Mouse (Mus musculus) left cerebral cortex, postnatal 36 days (tissue): ENCODE data around the gene Camkmt. TPM values are rescaled to one million over a fixed set of nuclear protein-coding genes. Genes with fewer than 3 reads are reported as not detected.

ENCODE experiments used
- DNase-seq, 2 experiments: peaks; one replicate each; pipeline ENCODE4 v3.0.0; 2021 to 2022; ENCODE audit warnings: low spot score in 2 of 2, mixed read lengths in 1 of 2
- intact Hi-C: fragments of 180-260 bp; cut with DNase I; formaldehyde crosslinking; loops from one replicate; pipeline ENCODE4 v1.15.1; 2025
- total RNA-seq, 2 experiments: library from RNA; stranded (reverse); gene quantifications; 2 replicates each; pipeline ENCODE4 v1.2.3; 2021

The Camkmt gene
- total RNA-seq, result 1 to 10 TPM; 9.5 to 10.0 TPM

DNA sequence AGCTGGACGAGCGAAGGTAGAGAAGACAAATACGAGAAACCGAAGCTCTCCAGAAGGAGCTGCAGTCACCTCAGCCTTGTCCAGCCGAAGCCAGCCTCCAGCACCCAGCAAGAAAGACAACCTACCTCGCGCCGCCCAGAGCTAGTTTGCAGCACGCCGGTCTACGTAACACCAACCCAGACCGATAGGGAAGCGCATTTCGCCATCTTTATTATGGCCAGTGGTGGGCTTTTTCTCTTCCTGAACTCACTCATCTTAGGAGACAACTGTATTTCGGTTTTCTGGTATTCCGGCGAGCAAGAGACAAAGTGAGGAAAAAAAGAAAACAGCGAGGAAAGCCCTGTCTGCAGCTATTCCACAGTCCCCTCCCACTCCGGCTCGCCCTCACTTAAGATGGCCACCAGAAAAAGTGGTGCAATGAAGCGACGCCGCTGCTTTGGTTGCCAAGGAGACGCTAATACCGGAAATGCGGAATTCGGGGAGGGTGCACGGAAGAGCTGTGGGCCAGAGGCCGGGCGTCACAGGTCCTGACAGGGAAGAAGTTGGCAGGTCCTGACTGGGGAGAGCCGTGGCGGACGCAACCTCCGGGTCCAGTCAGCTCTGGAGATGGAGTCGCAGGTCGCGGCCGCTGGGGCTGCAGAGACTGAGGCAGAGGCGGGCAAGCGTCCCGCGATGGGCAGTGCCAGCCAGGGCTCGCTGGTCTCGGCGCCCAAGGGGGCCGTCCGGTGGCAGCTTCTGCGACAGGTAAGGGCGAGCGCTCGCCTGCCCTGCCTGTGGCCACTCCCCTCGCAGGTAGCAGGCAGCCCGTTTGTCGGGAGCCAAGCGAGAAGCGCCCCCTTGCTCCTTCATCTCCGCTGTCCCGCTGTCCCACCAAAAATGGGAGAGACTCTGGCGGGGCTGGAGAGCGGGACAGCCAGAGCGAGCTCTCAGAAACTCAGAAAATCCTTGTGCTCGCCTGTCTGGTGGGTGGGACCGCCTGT lies at the start of gene Camkmt, which contains the start of gene Prepl:
TSS of gene Camkmt (plus strand) at position 433 of the 980 bp plus-strand sequence.
TSS of gene Prepl (minus strand) at position 122 of the 980 bp plus-strand sequence.
- intact Hi-C loops, result loop anchor here (2.0 kb wide), 1 partner anchor 132 kb away; no protein-coding TSS in a partner anchor
- peak; percentile 94 to 95 for DNase-seq

DNA sequence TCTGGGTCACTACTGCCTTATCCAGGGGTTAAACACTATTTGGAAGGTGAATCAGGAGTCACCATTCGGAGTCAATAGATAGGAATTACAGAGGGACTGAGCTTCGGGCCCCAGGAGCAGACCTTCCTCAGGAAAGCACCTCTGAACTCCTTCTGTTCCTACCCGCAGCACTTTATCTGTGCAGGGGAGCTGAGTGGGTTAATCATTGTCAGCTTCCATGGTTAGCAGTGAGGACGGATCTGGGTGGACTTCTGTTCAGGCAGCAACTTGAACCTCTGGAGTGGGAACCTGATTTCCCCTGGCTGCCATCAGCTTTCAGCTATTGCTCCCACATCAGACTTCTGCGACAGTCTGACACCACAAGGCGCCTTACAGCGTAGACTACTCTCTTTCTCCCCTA lies 49.4 kb upstream of the Camkmt start:
- intact Hi-C loops, result no loop called here
- DNase-seq, result no peak

DNA sequence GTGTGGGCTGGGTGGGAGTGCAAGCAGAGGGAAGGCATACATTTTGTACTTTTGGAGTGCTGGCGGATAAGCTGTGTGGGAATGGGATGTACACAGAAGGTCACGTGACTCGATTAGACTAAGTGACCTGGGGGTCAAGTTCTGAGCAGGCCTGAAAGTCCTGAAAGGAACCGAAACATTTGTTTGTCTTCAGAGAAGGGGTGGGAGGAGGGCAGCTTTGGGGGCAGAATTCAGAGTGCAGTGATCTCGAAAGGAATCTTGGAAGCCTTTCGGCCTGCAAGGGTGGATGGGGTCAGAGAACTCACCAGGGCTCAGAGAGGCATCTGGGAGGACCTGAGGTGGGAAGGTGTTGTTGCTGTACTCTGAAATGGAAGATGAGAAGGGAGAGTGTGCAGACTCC lies 47.9 kb upstream of the Camkmt start:
- intact Hi-C loops, result no loop called here
- no peak for DNase-seq

DNA sequence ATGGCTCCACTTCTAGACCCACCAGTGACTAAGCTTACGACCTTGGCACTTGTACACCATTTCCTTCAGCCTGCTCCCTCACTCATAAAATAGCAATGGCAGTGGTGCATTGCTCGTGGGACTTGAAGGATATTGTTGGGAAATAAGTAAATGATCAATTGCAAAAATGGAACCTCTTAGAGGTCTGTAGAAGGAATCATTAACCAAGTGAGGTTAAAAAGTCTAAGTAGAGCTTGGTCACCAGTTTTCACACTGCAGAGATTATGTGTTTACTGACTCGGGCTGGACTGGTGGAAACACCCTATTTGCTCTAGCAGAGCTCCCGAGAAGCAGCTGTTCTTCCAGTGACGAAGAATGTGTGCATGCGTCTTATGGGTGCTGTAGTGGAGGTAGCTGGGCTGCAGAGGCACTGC lies 46.9 kb upstream of the Camkmt start:
- intact Hi-C loops, result no loop called here
- DNase-seq, result no peak

DNA sequence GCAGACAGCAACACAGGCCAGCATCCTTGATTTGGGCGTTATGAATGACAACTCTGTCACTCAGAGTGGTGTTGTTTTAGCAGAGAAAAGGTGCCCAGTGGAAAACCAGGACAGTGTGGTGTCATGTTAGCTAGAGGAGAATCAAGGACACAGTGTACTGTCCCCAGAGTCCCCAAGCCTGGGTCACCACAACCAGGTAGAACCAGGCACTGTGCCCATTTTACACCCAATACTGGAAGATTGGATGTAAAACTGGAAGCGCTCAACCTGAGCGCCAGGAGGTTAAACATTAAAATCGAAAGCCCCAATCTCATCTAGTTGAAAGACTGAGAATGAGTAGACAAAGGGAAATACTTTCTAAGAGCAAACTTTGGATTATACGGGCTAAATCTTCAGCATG lies 45.9 kb upstream of the Camkmt start:
- DNase-seq, result no peak
- intact Hi-C loops, result no loop called here

DNA sequence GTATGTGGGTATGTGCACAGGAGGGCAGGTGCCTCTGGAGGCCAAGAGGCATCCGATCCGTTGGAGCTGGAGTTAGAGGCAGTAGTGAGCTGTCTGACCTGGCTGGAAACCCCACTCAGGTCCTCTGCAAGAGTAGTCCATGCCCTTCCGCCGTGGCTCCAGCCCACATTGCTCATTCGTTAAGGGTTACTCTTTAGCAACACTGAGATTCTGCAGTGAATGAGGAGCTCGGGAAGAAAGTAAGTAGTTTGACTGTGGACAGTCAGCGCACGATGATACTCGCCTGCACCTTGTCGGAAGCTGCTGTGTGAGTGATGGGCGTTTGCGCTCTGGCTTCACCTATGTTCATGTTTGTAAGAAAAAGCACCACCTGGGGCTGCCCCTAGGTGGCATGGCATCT lies 45.2 kb upstream of the Camkmt start:
- DNase-seq, result no peak
- intact Hi-C loops, result no loop called here

DNA sequence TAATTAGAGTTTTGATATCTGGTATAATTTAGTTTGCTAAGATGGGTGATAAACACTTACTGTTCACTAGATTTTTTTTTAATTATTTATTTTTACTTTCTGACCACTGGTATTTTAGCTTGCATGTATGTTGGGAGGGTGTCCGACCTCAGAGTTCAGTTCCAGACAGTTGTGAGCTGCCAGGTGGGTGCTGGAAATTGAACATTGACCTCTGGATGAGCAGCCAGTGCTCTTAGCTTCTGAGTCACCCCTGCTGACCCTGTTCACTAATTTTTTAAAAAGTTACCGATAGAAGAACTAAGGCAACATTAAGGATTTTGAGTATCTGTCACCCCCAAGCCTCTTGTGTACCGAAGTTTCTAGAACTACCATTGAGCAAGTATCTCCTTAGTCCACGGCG lies 42.0 kb upstream of the Camkmt start:
- intact Hi-C loops, result no loop called here
- DNase-seq, result no peak

DNA sequence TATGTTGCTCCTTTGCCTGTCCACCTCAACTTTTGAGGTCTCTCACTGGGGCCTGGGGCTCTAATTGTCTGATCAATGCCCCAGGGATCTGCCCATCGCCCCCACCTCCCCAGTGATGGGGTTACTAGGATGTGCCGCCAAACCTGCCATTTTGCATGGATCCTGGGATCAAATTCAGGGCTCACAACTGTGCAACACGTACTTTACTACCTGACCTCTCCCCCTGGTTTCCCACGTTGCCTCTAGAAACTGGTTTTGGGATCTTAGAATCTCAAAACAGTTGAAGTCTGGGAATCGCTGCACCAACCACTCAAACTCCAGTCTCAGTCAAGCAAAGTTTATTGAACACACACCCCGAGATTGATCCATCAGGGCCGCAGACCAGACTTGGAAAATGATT lies 32.1 kb upstream of the Camkmt start:
- intact Hi-C loops, result no loop called here
- no peak for DNase-seq

DNA sequence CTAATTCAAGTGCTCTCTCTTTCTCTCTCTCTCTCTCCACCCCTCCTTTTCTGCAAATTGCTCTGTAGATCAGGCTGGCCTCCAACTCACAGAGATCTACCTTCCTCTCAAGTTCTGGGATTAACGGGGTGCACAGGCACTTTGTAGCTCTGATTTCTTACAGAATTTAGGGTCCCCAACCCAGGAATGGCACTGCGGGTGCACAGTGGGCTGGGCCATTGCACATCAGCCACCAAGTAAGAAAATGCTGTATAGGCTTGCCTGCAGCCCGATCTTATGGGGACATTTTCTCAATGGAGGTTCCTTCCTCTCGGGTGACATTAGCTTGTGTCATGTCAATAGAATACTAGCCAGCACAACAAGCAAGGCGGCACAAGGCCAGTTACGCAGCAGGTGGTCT lies 31.2 kb upstream of the Camkmt start:
- intact Hi-C loops, result no loop called here
- DNase-seq, result no peak

DNA sequence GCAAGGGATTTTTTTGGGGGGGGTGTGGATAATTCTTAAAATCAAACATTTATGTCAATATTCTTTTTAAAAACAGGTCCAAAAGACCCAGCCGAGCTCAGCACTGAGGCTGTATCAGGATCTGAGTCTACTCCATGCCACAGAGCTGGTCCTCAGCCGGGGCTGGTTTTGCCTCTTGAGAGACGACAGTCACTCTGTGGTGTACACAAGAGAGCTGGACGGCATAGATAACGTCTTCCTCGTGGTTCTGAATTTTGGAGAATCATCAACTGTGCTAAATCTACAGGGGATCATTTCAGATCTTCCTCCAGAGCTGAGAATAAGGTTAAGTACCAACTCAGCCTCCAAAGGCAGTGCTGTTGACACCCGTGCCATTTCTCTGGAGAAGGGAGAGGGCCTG lies 26.8 kb upstream of the Camkmt start:
- no peak for DNase-seq
- intact Hi-C loops, result no loop called here

DNA sequence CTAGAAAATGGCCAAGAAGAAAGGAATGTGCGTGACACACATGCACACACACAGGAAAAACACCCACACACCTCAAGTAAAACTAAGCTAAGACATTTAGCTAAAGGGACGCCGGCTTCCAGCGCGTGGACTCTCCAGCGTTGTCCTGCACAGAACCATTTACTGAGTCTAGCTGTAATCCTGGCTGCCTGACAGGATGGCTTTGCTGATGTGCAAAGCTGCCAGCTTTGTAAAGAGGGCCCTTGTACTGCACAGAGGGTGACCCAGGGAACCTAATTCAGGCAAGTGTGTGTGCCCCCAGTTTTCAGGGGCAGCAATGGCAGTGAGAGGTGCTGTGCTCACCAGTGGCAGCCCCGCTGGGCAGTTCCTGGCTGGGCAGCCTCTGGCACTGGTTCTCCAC lies 23.0 kb upstream of the Camkmt start:
- intact Hi-C loops, result no loop called here
- DNase-seq, result no peak

DNA sequence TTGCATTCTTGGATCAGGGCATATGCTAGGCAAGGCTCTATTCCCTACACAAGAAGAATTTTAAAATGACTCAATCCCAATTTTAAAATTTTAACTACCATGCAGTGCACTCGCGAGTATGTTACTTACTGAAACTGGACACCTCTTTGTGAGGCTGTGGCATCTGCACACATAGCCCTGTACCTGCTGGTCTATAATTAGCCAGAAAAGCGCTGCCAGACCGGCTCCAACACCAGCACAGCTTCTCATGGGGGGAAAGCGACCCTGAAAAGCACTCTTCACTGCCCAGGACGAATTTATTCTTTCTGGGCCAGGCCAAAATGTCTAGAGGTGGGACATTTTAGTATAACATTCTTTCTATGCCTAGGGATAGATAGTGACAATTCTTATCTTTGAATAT lies 19.7 kb upstream of the Camkmt start:
- intact Hi-C loops, result loop anchor here (5.0 kb wide), 1 partner anchor 43 kb away; the partner anchor contains the start of gene Slc3a1
- DNase-seq, result no peak

DNA sequence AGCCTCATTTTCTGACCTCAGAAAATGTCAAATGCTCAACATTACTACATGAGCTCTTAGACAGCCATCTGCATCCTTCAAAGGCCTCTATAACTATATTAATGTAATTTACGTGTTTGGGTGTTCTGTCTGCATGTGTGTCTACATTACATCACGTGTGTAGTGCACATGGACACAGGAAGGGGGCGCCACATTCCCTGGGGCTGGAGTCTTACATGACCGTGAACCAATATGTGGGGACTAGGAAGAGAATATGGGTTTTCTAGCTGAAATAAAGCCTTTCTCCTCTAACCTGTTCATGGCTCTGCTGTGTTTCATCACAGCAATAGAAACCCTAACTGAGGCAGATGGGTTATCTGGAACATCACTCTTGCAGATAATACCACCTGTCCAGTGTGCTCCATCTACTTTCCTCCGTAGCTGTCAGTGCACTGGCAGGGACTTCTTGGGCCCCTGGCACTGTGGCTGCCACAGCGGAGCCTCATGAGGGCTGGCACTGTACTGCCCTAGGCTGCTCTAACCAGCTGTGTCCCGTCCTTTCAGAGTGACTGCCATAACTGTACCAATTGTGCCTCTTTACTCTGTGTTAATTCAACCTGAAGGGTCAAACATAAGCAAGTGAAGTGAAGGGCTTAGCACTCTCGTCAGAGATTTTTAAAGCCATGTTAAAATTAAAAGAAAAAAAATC lies 19.1 kb upstream of the Camkmt start:
- DNase-seq, result no peak
- intact Hi-C loops, result loop anchor here (5.0 kb wide), 1 partner anchor 44 kb away; the partner anchor contains the start of gene Slc3a1

DNA sequence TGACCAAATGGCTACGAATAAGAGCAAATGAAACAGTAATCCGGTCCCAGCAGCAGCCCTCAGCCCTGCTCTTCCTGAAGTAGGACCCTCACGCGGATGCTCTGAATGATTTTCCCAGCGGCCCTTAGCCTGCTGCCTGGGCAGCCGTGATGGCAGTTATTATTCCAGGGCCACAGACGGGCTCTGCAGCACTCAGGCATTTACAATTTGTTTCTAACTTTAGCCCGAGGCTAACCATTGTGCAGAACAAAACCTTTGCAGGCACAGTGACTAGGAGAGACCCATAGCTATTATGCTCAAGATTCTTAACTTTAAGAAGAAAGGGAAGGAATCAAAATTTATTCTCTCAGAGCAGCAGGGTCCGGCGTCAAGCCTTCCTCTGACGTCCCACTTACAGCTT lies 18.0 kb upstream of the Camkmt start:
- intact Hi-C loops, result loop anchor here (5.0 kb wide), 1 partner anchor 45 kb away; the partner anchor contains the start of gene Slc3a1
- DNase-seq, result no peak

DNA sequence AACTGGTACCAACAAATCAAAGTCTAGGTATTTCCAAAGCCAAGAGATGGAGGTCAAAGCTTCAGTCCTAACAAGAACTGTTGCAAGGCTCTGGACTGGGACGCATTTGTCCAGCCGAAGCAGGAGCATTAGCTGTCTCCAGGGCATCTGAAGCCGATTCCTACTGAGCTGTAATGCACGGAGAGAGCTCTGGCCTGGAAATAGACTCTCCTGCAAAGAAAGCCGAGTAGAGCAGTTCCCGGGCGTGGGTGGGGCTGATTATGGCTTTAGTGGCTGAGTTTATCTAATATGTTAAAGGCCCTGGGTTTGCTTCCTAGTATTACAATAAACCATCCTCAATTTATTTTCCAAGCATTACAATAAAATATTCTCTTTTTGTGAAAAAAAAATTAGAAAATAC lies 17.1 kb upstream of the Camkmt start:
- intact Hi-C loops, result loop anchor here (5.0 kb wide), 1 partner anchor 46 kb away; the partner anchor contains the start of gene Slc3a1
- no peak for DNase-seq

DNA sequence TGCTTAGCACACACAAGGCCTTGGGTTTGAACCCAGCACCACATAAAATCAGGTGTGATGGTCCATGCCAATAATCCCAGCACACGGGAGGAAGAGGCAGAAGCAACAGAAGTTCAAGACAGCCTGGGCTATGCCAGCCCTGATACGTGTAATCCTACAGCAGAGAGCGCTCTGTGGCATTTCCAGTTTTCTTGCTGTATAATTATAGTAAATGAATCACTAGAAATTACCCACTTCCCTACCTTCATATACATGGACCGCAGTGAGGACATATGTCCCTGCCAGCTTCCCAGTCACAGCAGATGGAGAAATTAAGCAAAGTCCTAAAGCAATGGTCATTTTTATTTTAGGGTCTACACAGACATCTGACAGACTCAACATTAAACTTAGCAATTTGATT lies 16.3 kb upstream of the Camkmt start:
- intact Hi-C loops, result loop anchor here (5.0 kb wide), 1 partner anchor 47 kb away; the partner anchor contains the start of gene Slc3a1
- DNase-seq, result no peak

DNA sequence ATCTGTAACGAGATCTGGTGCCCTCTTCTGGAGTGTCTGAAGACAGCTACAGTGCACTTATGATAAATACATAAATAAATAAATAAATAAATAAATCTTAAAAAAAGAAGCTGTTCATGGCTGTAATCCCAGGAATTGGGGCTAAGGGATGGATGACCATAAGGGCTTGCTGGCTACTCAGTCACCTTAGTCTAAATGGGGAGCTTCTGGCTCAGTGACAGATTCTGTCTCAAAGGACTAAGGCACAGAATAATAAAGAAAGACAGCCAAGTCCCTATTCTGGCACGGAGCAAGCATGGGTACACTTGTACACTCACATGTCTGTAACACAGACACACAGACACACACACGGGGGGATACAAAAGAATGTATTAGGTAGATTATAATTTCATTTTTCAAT lies 11.1 kb upstream of the Camkmt start:
- intact Hi-C loops, result no loop called here

DNA sequence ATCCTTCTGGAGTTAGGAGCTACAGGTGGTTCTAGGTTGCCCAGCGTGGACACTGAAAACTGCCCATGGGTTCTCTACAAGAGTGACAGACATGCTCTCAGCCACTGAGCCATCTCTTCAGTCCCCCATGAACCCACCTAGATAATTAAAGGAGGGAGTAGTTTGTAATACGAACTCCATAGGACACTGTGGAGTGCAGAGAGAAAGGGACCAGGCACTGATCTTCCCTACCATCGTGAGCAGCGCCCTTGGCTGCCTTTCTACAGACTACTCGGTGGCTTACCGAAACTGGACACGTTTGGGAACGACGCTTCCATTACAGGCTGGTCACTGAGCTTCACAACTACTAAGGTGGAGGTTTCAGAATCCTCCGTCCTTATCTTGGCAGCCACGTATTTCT lies 9.6 kb upstream of the Camkmt start:
- DNase-seq, result no peak
- intact Hi-C loops, result no loop called here

More for the DNA sequence above, 11.1 kb upstream of the Camkmt start:
- DNase-seq, result no peak

DNA sequence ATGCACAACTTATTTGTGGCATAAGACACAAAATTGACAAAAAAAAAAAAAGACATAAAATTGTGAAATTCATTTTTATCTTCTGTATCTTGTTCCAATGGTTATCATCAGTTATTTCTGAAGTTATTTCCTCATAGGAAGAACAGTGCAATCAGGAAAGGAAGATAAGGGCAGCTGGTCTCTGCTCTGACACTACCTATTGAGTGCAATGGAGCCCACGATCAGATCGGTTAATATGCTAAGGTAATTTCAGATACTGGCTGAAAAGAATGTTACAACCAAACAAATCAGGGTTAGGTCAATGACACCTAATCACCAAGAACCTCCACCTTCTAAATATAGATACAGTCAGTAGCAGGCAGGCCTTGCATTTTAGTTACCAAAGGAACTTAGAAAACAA lies 5.0 kb upstream of the Camkmt start:
- intact Hi-C loops, result no loop called here
- no peak for DNase-seq

DNA sequence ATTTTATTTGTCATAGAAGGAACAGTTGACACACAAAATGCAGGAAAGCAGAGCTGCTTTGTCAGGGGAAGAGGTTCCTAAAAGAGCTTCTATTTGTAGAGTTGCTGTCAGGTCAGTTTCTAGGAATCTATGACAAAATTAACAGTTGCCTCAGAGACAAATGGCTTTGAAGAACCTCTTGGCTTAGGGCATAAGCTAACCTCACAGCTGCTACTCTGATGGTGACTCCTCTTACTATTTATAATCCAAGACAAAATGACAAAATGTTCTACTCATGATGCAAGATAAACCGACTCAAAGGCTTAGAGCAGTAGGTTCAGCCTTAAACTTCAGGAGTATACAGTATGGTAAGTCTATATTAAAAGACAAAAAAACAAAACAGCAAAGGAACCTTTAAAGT lies 3.9 kb upstream of the Camkmt start:
- intact Hi-C loops, result no loop called here
- DNase-seq, result no peak
